Mouse (Mus musculus): ENCODE measurements around the gene Gm20696. TPM values are rescaled to one million over a fixed set of nuclear protein-coding genes. Genes with fewer than 3 reads are reported as not detected.

Gene Gm20696
- polyA plus RNA-seq, 1 experiment from 2014 or later: 3.2 TPM

DNA sequence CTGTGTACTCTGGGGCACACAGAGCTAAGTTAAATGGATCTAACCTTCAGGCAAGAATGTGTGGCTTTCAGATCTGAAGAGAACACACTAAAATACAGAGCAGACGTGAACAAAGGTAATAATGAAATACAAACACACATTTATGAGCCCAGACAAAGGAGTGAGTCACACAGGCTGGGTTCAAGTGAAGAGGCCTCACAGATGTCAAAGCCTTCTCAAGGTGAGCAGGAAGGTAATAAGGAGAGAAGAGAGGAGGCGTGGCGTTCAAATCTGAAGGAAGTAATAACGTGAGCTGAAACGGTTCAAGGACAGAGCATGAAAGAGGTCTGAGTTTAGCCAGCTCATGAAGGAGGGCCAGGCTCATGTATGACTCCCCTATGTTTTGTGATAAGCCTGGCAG, 445.4 kb downstream of the Gm20696 start:
- H3K4me3 ChIP-seq: no peak overlapping the region
- no peak overlapping the region for H3K27ac ChIP-seq
- no peaks in the 10 kb centered on the region for H3K36me3 ChIP-seq
- H3K4me2 ChIP-seq (replicated peaks): no peak overlapping the region
- no peak for ATAC-seq (ENCODE audit: low FRiP score, low read depth)
- no peaks in the 10 kb centered on the region; the same call in 1 of the 2 replicates for H3K27me3 ChIP-seq (replicated peaks)
- WGBS: 79% methylated on average over 5 of the region's 5 CpGs
- no peaks in the 10 kb centered on the region for H3K9me3 ChIP-seq
- H3K4me1 ChIP-seq: peaks cover 8% of the 10 kb centered on the region
- no peak overlapping the region for H3K9ac ChIP-seq

DNA sequence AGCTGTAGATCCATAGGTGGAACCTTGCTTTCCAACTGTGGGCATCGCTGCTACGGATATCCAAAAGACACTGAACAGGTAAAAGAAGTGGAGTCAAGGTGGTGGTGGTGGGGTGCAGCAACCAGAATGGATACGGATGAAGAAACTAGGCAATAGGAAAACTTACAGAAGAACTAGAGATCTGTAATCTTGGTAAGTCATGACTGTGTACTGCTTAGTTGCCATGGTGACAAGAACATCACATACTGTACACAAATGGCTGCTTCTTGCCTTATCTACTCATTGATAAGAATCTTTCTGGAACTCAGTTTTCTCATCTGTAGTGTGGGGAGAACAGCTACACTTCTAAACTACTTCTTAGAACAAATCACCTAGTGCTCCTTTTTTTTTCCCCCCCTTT, 446.1 kb downstream of the Gm20696 start:
- WGBS: 95% methylated on average over 3 of the region's 3 CpGs
- Histone ChIP-seq H3K4me3 (no peak overlapping the region), H3K36me3 (no peaks in the 10 kb centered on the region), H3K4me1 (peaks cover 8% of the 10 kb centered on the region), H3K4me2 (replicated peaks) (no peak overlapping the region), H3K27ac (no peak overlapping the region), H3K9ac (no peak overlapping the region), H3K27me3 (replicated peaks) (no peaks in the 10 kb centered on the region; the same call in 1 of the 2 replicates), H3K9me3 (no peaks in the 10 kb centered on the region)
- no peak for ATAC-seq (ENCODE audit: low FRiP score, low read depth)

DNA sequence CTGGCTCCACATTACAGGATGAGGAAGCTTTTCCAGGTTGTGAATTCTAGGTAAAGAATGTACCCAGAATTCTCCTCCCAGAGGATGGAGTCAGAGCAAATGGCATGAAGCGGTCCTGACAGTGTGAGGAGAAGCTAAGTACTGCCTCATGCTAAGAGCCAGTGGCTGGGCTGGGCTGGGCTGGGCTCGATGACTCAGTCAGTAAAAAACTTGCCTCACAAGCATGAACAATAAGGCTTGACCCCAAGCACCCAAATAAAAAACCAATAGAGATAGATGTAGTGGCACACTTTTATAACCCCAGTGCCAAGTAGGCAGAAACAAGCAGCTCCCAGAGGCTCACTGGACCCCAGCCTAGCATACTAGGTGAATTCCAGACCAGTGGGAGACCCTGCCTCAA, 448.8 kb downstream of the Gm20696 start:
- H3K9me3 ChIP-seq: no peaks in the 10 kb centered on the region
- H3K9ac ChIP-seq: no peak overlapping the region
- no peak for ATAC-seq (ENCODE audit: low FRiP score, low read depth)
- H3K4me1 ChIP-seq: peaks cover 8% of the 10 kb centered on the region
- H3K27ac ChIP-seq: no peak overlapping the region
- H3K36me3 ChIP-seq: no peaks in the 10 kb centered on the region
- no peaks in the 10 kb centered on the region; the same call in 1 of the 2 replicates for H3K27me3 ChIP-seq (replicated peaks)
- H3K4me3 ChIP-seq: no peak overlapping the region
- WGBS: 67% methylated on average over 2 of the region's 2 CpGs
- H3K4me2 ChIP-seq (replicated peaks): no peak overlapping the region

DNA sequence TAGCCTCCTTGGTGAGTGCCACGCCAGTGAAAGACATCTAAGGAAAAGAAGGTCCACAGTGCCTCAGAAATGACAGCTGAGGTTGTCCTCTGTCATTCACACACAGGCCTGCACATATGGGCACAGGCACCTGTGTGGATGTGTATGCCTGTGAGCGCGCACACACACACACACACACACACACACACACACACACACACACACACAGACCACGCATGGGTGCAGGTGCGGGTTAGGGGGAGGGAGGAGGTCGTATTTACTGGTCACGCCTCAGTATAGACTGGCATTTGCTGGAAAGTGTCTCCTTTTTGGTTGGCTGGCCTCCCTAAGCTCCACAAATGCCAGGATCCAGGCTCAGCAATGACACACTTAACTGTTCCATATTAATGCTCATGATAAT, 449.4 kb downstream of the Gm20696 start:
- Histone ChIP-seq H3K4me1 (peaks cover 8% of the 10 kb centered on the region), H3K27ac (no peak overlapping the region), H3K9ac (no peak overlapping the region), H3K4me2 (replicated peaks) (no peak overlapping the region), H3K4me3 (no peak overlapping the region), H3K9me3 (no peaks in the 10 kb centered on the region), H3K27me3 (replicated peaks) (no peaks in the 10 kb centered on the region; the same call in 1 of the 2 replicates), H3K36me3 (no peaks in the 10 kb centered on the region)
- ATAC-seq (ENCODE audit: low FRiP score, low read depth): no peak
- WGBS: 66% methylated on average over 7 of the region's 7 CpGs

DNA sequence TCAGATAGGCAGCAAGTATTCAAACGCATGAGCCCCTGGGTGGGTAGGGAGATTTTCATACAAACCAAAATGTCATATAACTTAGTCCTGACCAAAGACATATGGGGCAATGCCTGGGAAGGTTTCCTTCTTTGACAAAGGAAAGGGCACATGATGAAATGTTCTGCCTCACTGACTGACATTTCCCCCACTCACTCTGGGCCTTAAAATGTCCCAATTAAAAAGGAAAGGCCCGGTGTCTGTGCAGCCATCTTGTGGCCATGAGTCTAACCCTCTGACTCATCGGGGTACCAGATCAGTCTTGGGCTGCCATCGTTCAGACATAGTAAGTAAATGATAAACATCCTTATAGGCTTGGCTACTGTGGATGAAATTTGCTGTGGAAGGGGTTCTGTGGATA, 454.1 kb downstream of the Gm20696 start:
- no peaks in the 10 kb centered on the region for H3K9me3 ChIP-seq
- H3K36me3 ChIP-seq: no peaks in the 10 kb centered on the region
- no peak overlapping the region for H3K27ac ChIP-seq
- no peak for ATAC-seq (ENCODE audit: low FRiP score, low read depth)
- H3K4me1 ChIP-seq: peaks cover 10% of the 10 kb centered on the region
- no peak overlapping the region for H3K4me3 ChIP-seq
- H3K4me2 ChIP-seq (replicated peaks): no peak overlapping the region
- no peak overlapping the region for H3K9ac ChIP-seq
- no peaks in the 10 kb centered on the region for H3K27me3 ChIP-seq (replicated peaks)
- 91% methylated on average over 4 of the region's 4 CpGs for WGBS

DNA sequence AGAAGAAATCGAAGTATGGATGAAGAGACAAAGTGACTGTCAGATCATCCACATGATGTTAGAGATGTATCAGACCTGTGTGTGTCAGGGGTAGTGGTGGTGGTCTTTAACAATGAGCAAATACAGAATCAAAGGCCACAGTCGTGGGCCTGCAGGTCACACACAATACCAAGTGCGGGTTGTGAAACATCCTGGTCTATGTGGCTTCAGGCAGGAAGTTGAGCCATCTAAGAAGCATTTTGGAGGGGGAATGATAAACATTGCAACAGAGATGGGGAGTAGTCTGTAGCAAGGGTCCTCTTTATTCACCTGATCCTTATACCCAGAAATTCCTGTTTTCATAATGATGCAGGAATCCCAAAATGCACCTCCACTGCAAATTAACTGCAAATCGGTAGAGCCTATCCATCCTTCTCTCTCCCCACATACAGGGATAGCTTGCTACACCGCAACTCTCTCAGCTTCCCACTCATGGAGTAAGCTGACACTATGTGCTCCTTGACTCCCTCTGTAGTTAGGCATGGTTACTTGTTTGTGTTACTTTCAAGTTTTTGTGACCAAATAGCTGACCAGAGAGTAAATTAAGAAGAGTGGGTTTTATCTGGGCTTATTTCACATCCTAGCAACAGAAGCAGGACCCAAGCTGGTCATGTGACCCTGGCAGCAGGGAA, 454.8 kb downstream of the Gm20696 start:
- Histone ChIP-seq H3K4me3 (no peak overlapping the region), H3K36me3 (no peaks in the 10 kb centered on the region), H3K4me1 (peaks cover 9% of the 10 kb centered on the region), H3K27ac (no peak overlapping the region), H3K4me2 (replicated peaks) (no peak overlapping the region), H3K27me3 (replicated peaks) (no peaks in the 10 kb centered on the region), H3K9ac (no peak overlapping the region), H3K9me3 (no peaks in the 10 kb centered on the region)
- ATAC-seq (ENCODE audit: low FRiP score, low read depth): no peak
- WGBS: 89% methylated on average over 5 of the region's 5 CpGs

DNA sequence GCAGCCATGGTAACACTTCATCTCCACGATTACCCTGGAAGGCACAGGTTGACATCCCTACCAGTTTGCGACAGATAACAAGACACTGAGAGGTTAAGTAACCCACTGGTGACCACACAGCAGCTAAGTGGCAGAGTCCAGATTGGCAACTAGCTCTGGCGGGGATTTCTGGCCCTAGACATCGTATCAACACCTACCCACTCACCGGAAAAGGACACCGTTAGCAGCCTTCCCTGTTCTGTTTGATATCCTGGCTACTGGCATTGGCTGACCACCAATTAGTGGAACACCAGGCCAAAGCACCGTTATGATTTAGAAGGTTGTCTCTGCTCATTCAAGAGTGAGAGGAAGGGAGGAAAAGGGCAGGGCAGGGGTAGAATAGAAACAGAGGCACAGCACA, 456.4 kb downstream of the Gm20696 start:
- Histone ChIP-seq H3K4me3 (no peak overlapping the region), H3K27ac (no peak overlapping the region), H3K9ac (no peak overlapping the region), H3K9me3 (no peaks in the 10 kb centered on the region), H3K4me1 (peaks cover 24% of the 10 kb centered on the region), H3K36me3 (no peaks in the 10 kb centered on the region), H3K4me2 (replicated peaks) (no peak overlapping the region), H3K27me3 (replicated peaks) (no peaks in the 10 kb centered on the region)
- 82% methylated on average over 7 of the region's 7 CpGs for WGBS
- no peak for ATAC-seq (ENCODE audit: low FRiP score, low read depth)

Small RNAs within 50 kb of the gene (microRNA-seq; reads per million reads assigned to microRNA genes)
- gene Gm22328: not detected

Other genes starting within 250 kb of the Gm20696 start
- 82.2 and 91.8 TPM in 2 replicates for gene Foxp1, start 144.1 kb downstream of the Gm20696 start, polyA plus RNA-seq (2016; fragmentation: Nextera tagmentation; extraction: Ambion mirVana)
- 12.8 and 14.3 TPM in 2 replicates for gene Eif4e3, start within 50 bp of the Gm20696 start, polyA plus RNA-seq (2016; fragmentation: Nextera tagmentation; extraction: Ambion mirVana)
- gene Gpr27, start 25.9 kb upstream of the Gm20696 start, polyA plus RNA-seq (2016; fragmentation: Nextera tagmentation; extraction: Ambion mirVana): 8.3 and 10.4 TPM in 2 replicates
- gene Prok2, start 59.6 kb upstream of the Gm20696 start, polyA plus RNA-seq (2016; fragmentation: Nextera tagmentation; extraction: Ambion mirVana): 0.33 TPM in 1 of 2 replicates, not detected in the other

Measured in neural tube, embryonic 12.5 days (tissue).